Mouse (Mus musculus): ENCODE results near the gene Pid1.

Pid1 gene

GRCm38 (mm10) chr1:84189446-84189845, 174.5 kb downstream of the Pid1 start:
- in situ Hi-C loops (cut with MseI, MboI): no loop called here

DNA sequence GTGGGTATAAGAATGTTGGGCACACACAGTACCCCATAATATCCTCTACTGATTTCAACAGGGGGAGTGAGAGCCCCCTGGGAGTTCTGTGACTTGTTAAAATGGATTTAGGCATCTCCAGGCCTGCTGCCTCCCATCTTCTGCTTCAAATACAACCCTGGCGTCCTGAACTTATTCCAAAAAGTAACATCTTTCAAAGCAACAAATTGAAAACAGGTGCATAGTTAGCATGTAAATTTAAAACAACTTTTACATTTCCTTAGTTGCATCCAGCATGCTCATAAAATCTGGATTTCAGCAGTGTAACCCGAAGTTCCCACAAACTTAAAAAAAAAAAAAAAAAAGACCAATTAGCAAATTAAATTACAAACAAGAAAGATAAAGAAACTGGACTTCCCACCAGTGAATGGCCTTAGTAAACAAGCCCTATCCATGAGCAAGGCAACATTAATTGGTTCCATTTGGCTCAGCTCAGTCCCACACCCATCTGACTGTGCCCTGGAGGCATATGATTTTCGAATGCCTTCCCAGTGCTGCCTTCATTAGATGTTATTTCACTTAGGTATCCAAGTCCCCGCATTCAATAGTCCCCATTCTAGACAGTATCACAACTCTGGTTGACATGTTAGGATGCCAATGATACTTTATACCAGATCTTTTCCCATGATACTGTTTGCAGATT, 177.1 kb downstream of the Pid1 start:
- in situ Hi-C loops (cut with MseI, MboI): no loop called here

- in situ Hi-C loops (cut with MseI, MboI): no loop called here
Observed at GRCm38 (mm10) chr1:84177696-84178095, 186.3 kb downstream of the Pid1 start.

DNA sequence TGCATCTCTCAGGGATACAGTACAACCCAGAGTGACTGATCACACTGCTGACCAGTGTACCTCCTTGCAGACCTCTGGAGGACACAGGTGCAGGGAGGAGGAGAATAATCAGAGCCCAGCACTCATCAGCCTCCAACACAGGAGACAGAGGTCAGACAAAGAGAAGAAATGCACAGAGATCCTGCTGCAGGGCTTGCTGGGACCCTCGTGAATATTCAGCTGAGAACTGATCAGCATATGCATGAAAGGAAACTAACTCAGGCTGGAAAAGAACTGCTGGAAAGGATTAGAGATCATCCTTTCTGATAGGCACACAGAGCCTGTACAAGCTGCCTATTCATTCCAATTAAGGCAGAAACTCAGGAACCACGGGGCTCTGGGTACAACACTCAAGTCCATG, 186.9 kb downstream of the Pid1 start:
- in situ Hi-C loops (cut with MseI, MboI): no loop called here

- in situ Hi-C loops (cut with MseI, MboI): no loop called here
Observed at GRCm38 (mm10) chr1:84172941-84173340, 191.0 kb downstream of the Pid1 start.

- in situ Hi-C loops (cut with MseI, MboI): no loop called here
Observed at GRCm38 (mm10) chr1:84157790-84158189, 206.2 kb downstream of the Pid1 start.

- in situ Hi-C loops (cut with MseI, MboI): no loop called here
Observed at GRCm38 (mm10) chr1:84155585-84155930, 208.4 kb downstream of the Pid1 start.

DNA sequence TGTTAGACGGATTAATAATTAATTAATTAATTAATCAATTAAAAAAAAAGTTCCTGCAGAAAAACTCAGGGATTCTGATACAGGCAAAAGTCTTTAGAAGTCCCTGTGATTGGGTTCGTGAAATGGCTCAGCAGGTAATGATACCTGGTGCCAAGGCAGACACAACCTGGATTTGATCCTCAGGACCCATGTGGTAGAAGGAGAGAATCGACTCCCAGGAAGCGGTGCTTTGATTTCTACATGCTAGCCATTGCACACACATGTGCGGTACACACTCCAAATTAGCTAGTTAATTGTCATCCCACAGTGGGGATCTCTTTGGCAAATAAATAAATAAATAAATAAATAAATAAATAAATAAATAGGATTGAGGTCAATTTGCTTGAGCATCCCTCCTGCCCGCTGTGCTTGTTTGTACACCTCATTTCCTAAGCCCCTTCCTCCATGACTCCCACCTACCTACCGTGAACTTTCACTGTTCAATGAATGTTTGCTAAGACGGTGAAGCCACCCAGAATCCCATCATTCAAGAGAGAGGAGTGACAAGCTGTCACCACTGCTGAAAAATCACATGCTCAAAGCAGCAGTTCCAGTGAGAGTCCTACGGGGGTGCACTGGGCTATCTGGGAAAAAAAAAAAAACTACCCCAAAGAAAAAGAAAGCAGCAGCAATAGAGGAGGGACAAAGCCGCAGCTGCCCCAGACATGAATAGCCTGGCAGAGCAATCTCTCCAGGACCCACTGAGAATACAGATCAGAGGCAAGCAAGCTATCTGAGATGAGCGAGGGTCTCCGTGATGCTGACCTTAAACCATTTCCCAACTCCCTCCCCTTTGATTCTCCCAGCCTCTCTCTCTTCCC, 209.0 kb downstream of the Pid1 start:
- in situ Hi-C loops (cut with MseI, MboI): no loop called here

- in situ Hi-C loops (cut with MseI, MboI): no loop called here
Observed at GRCm38 (mm10) chr1:84153943-84154342, 210.0 kb downstream of the Pid1 start.

- in situ Hi-C loops (cut with MseI, MboI): no loop called here
Observed at GRCm38 (mm10) chr1:84141561-84141960, 222.4 kb downstream of the Pid1 start.

GRCm38 (mm10) chr1:84132451-84132850, 231.5 kb downstream of the Pid1 start:
- in situ Hi-C loops (cut with MseI, MboI): no loop called here

DNA sequence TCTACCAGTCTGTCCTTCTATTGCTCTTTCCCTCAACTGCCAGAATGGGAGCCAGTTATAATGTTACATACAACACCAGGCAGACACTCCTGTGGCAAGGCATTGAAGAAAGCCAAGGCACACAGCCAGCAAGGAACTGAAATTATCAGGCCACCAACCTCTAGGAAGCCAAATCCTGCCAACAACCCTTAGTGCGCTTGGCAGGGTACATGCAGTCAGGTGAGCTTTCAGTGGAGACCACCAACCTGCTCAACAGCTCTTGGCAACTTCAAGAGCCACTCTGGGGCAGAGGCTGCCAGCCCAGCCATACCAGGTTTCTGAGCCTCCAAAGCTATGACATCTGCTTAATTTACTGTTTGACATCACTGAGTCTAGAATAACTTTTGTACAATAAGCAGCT, 232.2 kb downstream of the Pid1 start:
- in situ Hi-C loops (cut with MseI, MboI): no loop called here

GRCm38 (mm10) chr1:84128510-84128909, 235.5 kb downstream of the Pid1 start:
- in situ Hi-C loops (cut with MseI, MboI): no loop called here

DNA sequence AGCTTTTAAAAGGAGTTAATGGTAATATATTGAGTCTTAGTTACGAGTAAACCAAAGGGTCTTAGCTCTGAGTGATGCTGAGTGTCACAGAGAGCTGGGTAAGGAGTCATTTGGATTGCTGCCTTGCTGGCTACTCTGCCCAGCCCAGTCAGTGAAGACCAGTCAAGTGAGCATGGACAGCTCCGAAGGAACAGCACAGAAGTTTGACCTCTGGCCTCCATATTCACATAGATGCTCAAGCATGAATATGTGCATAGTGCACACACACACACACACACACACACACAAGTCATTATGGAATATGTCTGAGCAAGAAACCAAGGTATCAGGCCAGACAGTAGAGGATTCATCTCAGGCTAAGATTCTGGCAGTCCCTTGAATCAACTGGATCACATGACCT, 244.7 kb downstream of the Pid1 start:
- in situ Hi-C loops (cut with MseI, MboI): no loop called here

- in situ Hi-C loops (cut with MseI, MboI): no loop called here
Observed at GRCm38 (mm10) chr1:84106756-84107155, 257.2 kb downstream of the Pid1 start.

DNA sequence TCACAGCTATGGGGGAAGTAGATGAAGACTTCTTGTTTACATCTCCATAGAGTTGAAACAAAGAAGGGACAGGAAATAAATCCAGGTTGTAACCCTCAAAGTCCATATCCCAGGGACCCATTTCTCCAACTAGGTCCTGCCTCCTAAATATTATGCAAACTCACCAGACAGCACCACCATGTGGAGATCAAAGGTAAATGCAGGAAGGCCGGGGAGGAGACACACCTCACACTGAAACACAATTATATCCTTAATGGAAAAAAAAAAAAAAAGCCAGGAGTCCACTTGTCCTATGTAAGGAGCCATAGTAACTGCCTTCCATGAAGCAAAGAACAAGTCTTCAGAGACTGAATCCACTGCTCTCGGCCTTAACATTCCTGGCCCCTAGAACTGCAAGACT, 261.9 kb downstream of the Pid1 start:
- in situ Hi-C loops (cut with MseI, MboI): no loop called here

DNA sequence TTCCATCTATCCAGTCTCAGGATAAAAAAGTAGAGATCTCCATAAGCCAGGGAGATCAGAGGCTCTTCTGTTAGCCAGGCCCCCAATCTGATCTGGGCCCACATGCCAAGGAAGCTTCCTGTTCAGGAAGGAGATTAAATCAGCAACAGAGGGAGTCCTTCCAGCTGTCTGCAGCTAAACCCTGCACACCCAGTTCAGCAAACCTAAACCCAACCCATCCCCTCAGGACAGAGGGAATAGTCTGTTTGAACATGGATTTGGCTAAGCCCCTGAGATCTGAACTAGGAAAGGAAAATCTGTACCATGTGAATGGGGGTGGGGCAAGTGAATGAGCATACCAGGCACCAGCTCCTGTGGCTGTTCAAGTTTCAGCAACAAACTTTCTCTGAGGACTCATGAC, 266.6 kb downstream of the Pid1 start:
- in situ Hi-C loops (cut with MseI, MboI): no loop called here

GRCm38 (mm10) chr1:84093291-84093690, 270.7 kb downstream of the Pid1 start:
- in situ Hi-C loops (cut with MseI, MboI): no loop called here

- in situ Hi-C loops (cut with MseI, MboI): no loop called here
Observed at GRCm38 (mm10) chr1:84089664-84090063, 274.3 kb downstream of the Pid1 start.

DNA sequence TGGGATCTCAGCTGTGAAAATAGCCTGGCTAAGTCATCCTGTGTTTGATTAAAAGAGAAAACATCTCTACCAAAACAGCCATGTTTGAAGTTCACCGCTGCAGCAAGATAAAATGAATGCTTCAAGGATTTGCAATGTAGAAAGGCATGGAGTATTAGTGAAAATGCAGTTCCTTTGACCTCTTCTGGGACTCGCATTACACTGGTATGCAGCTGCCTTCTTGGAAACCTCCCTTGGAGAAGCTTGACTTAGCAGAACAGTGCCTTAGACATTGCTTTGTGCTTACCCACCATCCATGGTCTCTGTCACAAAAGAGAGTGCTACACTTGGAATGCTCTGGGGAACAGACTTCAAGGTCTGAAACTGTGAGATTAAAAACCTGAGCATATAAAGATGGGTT, 276.0 kb downstream of the Pid1 start:
- in situ Hi-C loops (cut with MseI, MboI): no loop called here

DNA sequence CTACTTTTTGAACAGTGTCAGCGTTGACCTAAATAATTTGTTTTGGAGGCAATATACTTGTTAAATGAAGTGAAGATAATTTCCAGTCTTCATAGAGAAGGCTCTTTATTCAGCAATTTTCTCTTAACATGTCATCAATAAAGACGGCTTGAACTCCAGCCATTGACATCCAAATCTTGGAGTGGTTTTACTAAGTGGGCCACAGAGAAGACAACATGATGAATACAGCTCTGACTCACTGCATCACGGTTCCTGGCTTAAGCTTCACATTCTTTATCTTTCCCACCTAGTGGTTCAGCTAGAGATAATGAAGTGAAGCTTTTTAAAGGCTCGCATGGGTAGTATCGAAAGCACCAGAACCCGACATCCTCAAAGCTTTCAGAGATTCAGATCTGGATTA, 276.7 kb downstream of the Pid1 start:
- in situ Hi-C loops (cut with MseI, MboI): no loop called here

GRCm38 (mm10) chr1:84086486-84086885, 277.5 kb downstream of the Pid1 start:
- in situ Hi-C loops (cut with MseI, MboI): no loop called here

- in situ Hi-C loops (cut with MseI, MboI): no loop called here
Observed at GRCm38 (mm10) chr1:84085361-84085760, 278.6 kb downstream of the Pid1 start.

All from mouse trophoblast stem cell (cell line).